Mouse (Mus musculus) brain, embryonic 14.5 days (tissue): ENCODE results near the gene Nr5a1.

Experiments used
- CTCF ChIP-seq: fragments of 200-500 bp; IDR thresholded peaks from 2 replicates; pipeline ENCODE4 v1.5.1; 2012; ENCODE audit warnings: inconsistent platforms, mild to moderate bottlenecking, moderate library complexity, borderline replicate concordance; ENCODE audit not compliant: insufficient read depth, insufficient read length; ENCODE audit errors: extremely low read depth
- POLR2A ChIP-seq: fragments of 200-500 bp; IDR thresholded peaks from 2 replicates; pipeline ENCODE4 v1.6.1; 2012; ENCODE audit warnings: mild to moderate bottlenecking, inconsistent platforms, borderline replicate concordance; ENCODE audit not compliant: poor library complexity, insufficient read depth, insufficient read length, severe bottlenecking; ENCODE audit errors: extremely low read depth

GRCm38 (mm10) chr2:38738601-38739301 lies 24.4 kb upstream of the Nr5a1 start:
- TF ChIP-seq CTCF (no peak), POLR2A (no peak)
